Mouse (Mus musculus): ENCODE measurements around the gene Elmo3. TPM values are rescaled to one million over a fixed set of nuclear protein-coding genes. Genes with fewer than 3 reads are reported as not detected.
"Not testable (repeated sequence)": the region's sequence is repeated elsewhere in the genome, so short reads cannot be mapped to it uniquely, and the experiment has no call there.

Gene Elmo3
- polyA plus RNA-seq, 1 experiment from 2014 or later, result 1.3 TPM

DNA sequence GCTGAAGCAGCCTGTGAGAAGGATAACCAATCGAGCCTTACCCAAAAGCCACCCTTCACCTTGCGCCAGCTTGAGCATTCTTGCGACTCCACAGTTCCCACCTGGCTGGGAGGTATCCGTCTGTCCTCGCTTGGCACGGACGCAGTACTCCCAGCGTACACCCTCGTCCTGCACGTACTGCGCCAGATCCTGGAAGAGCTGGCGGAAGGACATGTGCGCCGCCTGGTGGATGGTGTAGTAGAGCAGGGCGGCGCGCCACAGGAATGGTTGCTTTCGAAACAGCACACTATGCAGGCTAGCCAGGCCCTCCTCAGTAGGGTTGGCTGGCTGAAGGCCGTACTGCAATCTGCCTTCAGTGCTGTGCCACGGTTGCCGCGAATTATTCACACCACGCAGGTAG, 22.3 kb upstream of the Elmo3 start:
- Histone ChIP-seq H3K36me3 (peaks cover 52% of the 10 kb centered on the region), H3K27me3 (ENCODE audit: low read depth, poor library complexity, severe bottlenecking) (peaks cover 76% of the 10 kb centered on the region), H3K4me1 (peaks cover 34% of the 10 kb centered on the region), H3K27ac (replicated peaks) (no peak overlapping the region), H3K4me3 (no peak overlapping the region), H3K9me3 (replicated peaks) (no peaks in the 10 kb centered on the region)
- DNase-seq (ENCODE audit: low spot score), result peak; percentile 53
- 24% methylated on average over 23 of the region's 23 CpGs for WGBS

DNA sequence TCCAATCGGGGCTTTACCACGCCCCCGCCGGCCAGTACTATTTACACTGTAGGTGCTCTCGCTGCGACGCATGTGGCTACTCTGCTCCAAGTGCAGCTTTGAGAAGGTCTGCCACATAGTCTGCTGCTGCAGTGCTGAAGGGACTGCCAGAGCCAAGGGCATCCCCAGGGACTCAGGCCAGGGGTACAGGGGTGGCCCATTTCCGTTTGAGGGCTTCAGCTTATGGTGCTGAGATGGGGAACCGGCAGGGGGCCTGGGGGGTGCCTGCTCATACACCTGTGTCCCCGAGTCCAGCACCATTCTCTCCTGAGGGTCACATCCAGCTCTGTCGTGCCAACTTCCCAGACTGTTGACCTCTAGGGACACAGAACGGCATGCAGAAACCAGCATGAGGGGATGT, 19.9 kb upstream of the Elmo3 start:
- peaks cover 43% of the 10 kb centered on the region for H3K36me3 ChIP-seq
- no peak for DNase-seq (ENCODE audit: low spot score)
- no peak overlapping the region for H3K27ac ChIP-seq (replicated peaks)
- H3K27me3 ChIP-seq (ENCODE audit: low read depth, poor library complexity, severe bottlenecking), result peaks cover 61% of the 10 kb centered on the region
- 42% methylated on average over 12 of the region's 12 CpGs for WGBS
- no peaks in the 10 kb centered on the region for H3K9me3 ChIP-seq (replicated peaks)
- no peak overlapping the region for H3K4me3 ChIP-seq
- peaks cover 47% of the 10 kb centered on the region for H3K4me1 ChIP-seq

DNA sequence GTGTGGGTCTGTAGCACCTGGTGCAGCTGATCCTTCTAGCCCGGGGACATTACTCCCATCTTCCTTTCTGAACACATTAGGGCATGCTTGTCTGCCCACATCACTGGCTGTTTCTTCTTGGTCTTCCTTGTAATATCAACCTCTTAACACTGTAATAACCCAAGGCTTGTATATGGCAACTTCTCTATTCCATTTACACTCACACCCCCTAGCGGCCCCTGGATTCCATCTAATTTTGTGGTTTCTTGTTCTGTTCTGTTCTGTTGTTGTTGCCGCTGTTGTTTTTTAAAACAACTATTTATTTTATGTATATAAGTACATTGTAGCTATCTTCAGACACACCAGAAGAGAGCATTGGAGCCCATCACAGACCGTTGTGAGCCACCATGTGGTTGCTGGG, 18.5 kb upstream of the Elmo3 start:
- H3K36me3 ChIP-seq, result peaks cover 35% of the 10 kb centered on the region
- peaks cover 58% of the 10 kb centered on the region for H3K27me3 ChIP-seq (ENCODE audit: low read depth, poor library complexity, severe bottlenecking)
- 84% methylated on average over 4 of the region's 4 CpGs for WGBS
- DNase-seq (ENCODE audit: low spot score), result no peak
- no peak overlapping the region for H3K4me3 ChIP-seq
- H3K4me1 ChIP-seq, result peaks cover 51% of the 10 kb centered on the region
- H3K9me3 ChIP-seq (replicated peaks), result no peaks in the 10 kb centered on the region
- no peak overlapping the region for H3K27ac ChIP-seq (replicated peaks)

DNA sequence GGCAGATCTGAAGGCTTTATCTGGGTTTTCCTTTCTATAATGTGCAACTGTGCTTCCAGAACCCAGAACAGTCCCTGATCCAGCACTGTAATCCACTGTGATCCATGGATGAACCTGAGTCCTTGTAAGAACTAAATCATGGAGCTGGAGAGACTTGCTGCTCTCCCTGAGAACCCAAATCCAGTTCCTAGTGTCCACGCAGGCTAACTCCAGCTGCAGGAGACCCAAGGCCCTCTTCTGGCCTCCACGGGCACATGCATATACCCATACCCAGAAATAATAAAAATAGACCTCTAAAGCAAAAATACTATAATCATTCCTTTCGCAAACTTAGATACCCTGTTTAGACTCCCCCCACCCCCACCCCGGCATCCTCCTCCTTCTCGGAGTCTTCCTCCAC, 17.2 kb upstream of the Elmo3 start:
- peaks cover 21% of the 10 kb centered on the region for H3K36me3 ChIP-seq
- 85% methylated on average over 5 of the region's 5 CpGs for WGBS
- no peak overlapping the region for H3K27ac ChIP-seq (replicated peaks)
- peaks cover 49% of the 10 kb centered on the region for H3K4me1 ChIP-seq
- H3K4me3 ChIP-seq, result peak overlapping the region; percentile 63
- DNase-seq (ENCODE audit: low spot score), result no peak
- no peaks in the 10 kb centered on the region for H3K9me3 ChIP-seq (replicated peaks)
- peaks cover 54% of the 10 kb centered on the region for H3K27me3 ChIP-seq (ENCODE audit: low read depth, poor library complexity, severe bottlenecking)

DNA sequence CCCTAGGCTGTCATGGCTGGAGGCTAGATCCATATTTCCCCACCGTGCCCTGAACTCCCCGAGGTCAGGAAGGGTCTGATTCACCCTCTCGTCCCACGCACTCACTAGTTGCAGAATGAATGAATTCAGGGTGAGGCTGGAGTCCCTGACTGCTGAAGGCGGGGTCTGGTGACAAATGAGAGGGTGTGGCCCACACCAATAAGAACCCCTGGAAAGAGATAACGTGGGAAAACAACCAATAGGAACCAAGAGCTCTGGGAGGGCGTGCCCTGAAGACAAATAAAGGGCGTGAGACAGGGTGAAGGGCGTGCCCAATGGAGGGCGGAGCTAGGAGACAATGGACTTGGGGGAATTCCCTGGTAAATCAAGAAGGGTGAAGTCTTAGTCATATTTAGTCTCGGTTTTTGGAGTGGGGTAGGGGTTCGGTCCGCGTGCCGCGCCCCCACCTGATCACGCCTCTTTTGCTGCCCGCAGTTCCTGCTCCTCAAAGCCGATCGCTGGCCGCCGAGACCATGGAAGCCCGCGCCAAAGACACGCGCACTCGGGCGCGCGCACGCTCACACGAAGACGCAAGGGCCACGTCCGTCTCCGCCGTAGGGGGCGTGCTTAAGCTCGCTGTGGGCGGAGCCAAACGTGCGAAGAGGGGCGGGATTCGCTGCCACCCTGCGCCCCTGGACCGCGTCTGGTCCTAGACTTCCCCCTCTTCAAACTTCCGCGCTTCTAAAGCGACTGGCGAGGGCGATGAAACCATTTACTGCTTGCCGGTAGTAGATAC, 16.3 kb upstream of the Elmo3 start:
- Histone ChIP-seq H3K27me3 (ENCODE audit: low read depth, poor library complexity, severe bottlenecking) (peaks cover 49% of the 10 kb centered on the region), H3K9me3 (replicated peaks) (no peaks in the 10 kb centered on the region), H3K4me3 (peak overlapping the region; percentile 63), H3K4me1 (peaks cover 47% of the 10 kb centered on the region), H3K36me3 (peaks cover 15% of the 10 kb centered on the region), H3K27ac (replicated peaks) (peak overlapping the region; percentile 95)
- WGBS, result under 1% methylated on average over 53 of the region's 53 CpGs
- peak; percentile 95 for DNase-seq (ENCODE audit: low spot score)

DNA sequence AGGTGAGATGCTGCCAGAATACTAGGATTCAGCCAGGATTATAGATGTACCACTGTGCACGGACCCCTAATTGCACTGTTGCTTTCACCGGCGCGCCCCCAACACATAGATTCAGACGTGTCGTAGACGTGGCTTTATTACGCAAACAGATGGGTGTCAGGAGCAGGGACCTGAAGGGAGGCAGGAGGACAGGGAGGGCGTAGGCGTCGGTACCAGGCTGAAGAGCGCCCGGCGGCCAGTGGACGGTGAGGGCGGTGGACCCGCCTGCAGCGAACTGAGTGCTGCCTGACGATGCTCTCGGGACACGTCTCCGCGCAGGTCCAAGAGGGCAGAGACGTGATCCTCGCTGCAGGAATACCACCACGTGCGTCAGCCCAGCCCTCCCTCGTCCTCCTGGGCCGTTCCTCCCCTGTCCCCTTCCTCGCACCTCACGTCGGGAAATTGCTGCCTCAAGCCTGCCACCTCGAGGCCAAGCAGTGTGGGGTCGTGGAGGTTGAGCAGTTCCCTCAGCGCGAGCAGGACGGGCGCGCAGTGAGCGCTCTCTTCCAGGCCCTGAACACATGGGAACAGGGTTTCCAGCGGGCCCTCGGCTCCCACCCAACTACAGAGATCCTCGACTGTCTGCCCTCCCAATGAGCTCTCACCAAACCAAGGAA, 15.5 kb upstream of the Elmo3 start, which contains the start of gene 4931428F04Rik:
Gene 4931428F04Rik (minus strand): TSS at position 60 of the 656 bp plus-strand sequence.
- peaks cover 9% of the 10 kb centered on the region for H3K36me3 ChIP-seq
- H3K9me3 ChIP-seq (replicated peaks), result no peaks in the 10 kb centered on the region
- WGBS, result 3% methylated on average over 43 of the region's 43 CpGs
- peak within 1 kb of the TSS; percentile 63 for H3K4me3 ChIP-seq
- peaks cover 47% of the 10 kb centered on the region for H3K4me1 ChIP-seq
- peaks cover 42% of the 10 kb centered on the region for H3K27me3 ChIP-seq (ENCODE audit: low read depth, poor library complexity, severe bottlenecking)
- peak; percentile 74 for DNase-seq (ENCODE audit: low spot score)
- peak within 1 kb of the TSS; percentile 95 for H3K27ac ChIP-seq (replicated peaks)

DNA sequence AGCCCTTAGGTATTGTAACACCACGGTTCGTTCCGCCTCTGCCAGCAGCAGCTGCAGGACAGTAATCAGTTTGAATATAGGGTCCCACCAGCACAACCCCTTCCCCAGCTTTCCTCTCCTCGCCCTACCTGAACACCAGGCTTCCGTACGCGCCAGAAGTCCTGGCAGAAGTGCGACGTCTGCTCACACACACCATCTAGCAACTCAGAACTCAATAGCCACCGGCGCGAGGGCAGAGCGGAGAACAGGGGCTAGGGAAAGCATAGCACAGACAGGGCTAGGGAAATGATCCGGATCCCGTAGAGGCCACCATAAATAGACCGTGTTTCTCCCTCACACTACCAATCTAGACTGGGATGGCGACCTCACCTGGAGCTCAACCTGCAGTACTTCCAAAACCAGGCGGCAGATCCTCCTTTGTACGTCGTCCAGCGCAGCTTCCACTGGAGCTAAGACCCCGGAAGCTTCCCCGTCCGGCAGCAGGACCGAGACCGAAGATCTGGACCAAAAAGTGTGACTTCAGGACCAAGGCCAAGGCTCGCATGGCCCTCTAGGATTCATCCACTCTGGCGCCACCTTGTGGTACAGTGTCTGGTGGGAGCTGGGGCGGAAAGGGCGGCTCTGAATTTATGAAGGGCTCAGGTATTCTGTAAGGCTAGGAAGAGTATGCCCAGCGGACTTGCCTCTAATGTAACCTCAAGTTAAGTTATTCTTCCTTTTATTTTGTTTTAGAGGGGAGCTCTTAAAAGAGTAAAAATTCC, 14.7 kb upstream of the Elmo3 start:
- WGBS, result 5% methylated on average over 31 of the region's 31 CpGs
- 0 out of 2 replicates have a peak overlapping the region, but pooled peaks have one; percentile 50 for H3K27ac ChIP-seq (replicated peaks)
- H3K27me3 ChIP-seq (ENCODE audit: low read depth, poor library complexity, severe bottlenecking), result peaks cover 34% of the 10 kb centered on the region

DNA sequence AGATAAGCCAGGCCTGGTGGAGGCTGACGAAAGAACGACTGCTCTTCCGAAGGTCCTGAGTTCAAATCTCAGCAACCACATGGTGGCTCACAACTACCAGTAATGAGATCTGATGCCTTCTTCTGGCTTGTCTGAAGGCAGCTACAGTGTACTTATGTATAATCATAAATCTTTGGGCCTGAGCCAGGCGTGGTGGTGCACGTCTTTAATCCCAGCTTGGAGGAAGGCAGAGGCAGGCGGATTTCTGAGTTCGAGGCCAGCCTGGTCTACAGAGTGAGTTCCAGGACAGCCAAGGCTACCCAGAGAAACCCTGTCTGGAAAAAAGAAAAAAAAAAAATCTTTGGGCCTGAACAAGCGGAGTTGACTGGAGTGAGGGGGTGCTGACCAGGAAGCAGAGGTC, 14.0 kb upstream of the Elmo3 start:
- not testable (repeated sequence) for H3K27ac ChIP-seq (replicated peaks); H3K36me3 ChIP-seq; DNase-seq (ENCODE audit: low spot score); H3K9me3 ChIP-seq (replicated peaks)
- Histone ChIP-seq H3K27me3 (ENCODE audit: low read depth, poor library complexity, severe bottlenecking) (peaks cover 34% of the 10 kb centered on the region), H3K4me1 (peaks cover 39% of the 10 kb centered on the region), H3K4me3 (peak overlapping the region; percentile 63; the same call in 1 of the 2 replicates)
- 91% methylated on average over 8 of the region's 8 CpGs for WGBS

More for the DNA sequence above, 14.7 kb upstream of the Elmo3 start:
- Histone ChIP-seq H3K4me3 (peak overlapping the region; percentile 63), H3K4me1 (peaks cover 42% of the 10 kb centered on the region), H3K36me3 (peaks cover 1% of the 10 kb centered on the region; the same call in 1 of the 2 replicates), H3K9me3 (replicated peaks) (no peaks in the 10 kb centered on the region)
- DNase-seq (ENCODE audit: low spot score), result peak; percentile 90

DNA sequence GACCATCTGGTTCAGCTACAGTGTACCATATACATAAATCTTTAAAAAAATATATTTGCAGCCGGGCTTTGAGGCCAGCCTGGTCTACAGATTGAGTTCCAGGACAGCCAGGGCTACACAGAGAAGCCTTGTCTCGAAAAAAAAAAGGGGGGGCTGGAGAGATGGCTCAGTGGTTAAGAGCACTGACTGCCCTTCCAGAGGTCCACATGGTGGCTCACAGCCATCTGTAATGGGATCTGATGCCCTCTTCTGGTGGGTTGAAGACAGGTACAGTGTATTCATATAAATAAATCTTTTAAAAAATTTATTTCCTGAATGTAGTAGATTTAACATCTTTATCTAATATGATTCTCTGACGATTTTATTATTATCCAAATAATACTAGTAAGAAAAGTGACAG, 13.6 kb upstream of the Elmo3 start:
- H3K9me3 ChIP-seq (replicated peaks); DNase-seq (ENCODE audit: low spot score); H3K36me3 ChIP-seq; H3K4me3 ChIP-seq; H3K27ac ChIP-seq (replicated peaks): not testable (repeated sequence)
- WGBS, result 64% methylated on average over 3 of the region's 3 CpGs
- Histone ChIP-seq H3K4me1 (peaks cover 38% of the 10 kb centered on the region), H3K27me3 (ENCODE audit: low read depth, poor library complexity, severe bottlenecking) (peaks cover 34% of the 10 kb centered on the region)

DNA sequence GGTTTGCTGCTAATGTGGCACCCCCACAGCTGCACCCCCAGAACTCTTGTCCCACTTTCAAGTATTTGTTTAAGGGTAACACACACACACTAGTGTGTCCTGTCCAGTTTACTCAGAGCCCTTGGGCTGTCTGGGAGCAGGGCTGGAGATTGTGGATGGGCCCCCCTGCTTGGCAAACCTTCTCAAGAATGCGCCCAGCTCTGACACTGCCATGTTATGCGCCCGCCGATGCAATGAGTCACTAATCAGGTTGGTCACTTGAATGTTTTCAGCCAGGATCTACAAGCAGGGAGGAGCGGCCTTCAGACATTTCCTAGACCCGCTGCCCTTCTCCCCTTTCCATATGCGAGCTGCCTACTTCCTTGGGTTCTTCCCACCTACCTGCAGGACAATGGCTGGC, 12.9 kb upstream of the Elmo3 start:
- peaks cover 41% of the 10 kb centered on the region for H3K4me1 ChIP-seq
- peaks cover 34% of the 10 kb centered on the region for H3K27me3 ChIP-seq (ENCODE audit: low read depth, poor library complexity, severe bottlenecking)
- H3K4me3 ChIP-seq, result no peak overlapping the region
- H3K36me3 ChIP-seq, result no peaks in the 10 kb centered on the region
- DNase-seq (ENCODE audit: low spot score), result no peak
- WGBS, result 79% methylated on average over 7 of the region's 7 CpGs
- no peaks in the 10 kb centered on the region for H3K9me3 ChIP-seq (replicated peaks)
- no peak overlapping the region for H3K27ac ChIP-seq (replicated peaks)

DNA sequence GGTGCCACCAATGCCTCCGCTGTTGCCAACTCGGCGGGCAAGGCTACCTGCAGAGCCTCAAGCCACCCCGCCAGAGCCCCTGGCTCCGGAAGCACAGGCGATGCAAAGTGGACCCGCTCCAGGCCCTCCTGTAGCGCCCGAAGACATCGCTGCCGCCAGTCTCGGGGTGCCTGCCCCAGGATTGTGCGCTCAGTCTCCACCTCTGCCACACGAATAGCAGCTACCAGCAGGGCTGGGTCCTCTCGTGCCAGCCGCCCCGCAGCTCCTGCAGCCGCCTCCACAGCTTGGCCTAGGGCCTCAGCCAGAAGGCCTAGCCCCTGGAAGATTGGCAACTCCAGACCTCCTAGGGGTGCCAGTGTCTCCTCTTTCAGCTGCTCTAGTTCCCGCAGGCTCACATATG, 12.0 kb upstream of the Elmo3 start:
- H3K36me3 ChIP-seq, result no peaks in the 10 kb centered on the region
- H3K27me3 ChIP-seq (ENCODE audit: low read depth, poor library complexity, severe bottlenecking), result peaks cover 34% of the 10 kb centered on the region
- H3K4me1 ChIP-seq, result peaks cover 38% of the 10 kb centered on the region
- 73% methylated on average over 19 of the region's 19 CpGs for WGBS
- no peak overlapping the region for H3K27ac ChIP-seq (replicated peaks)
- H3K4me3 ChIP-seq, result no peak overlapping the region
- no peak for DNase-seq (ENCODE audit: low spot score)
- no peaks in the 10 kb centered on the region for H3K9me3 ChIP-seq (replicated peaks)

DNA sequence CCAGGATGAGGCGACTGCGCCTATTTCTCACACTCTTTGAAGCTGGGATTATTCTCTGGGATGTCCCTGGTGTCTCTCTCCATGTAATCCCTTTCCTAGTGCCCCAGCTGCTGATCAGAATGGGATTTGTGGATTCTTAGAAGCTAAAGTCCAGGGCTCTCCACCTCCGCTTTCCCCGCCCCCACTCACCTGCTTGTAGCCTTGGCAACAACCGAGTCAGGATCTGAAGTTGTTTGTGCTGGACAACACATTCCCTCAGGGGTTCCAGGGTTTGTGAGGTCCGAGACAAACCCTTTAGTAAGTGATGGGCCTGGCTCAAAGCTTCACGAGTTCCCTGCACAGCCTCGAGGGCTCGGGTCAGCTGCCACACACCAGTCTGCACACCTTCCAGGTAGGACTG, 10.6 kb upstream of the Elmo3 start:
- DNase-seq (ENCODE audit: low spot score), result no peak
- Histone ChIP-seq H3K4me3 (no peak overlapping the region), H3K27me3 (ENCODE audit: low read depth, poor library complexity, severe bottlenecking) (peaks cover 31% of the 10 kb centered on the region), H3K27ac (replicated peaks) (no peak overlapping the region), H3K4me1 (peaks cover 35% of the 10 kb centered on the region), H3K36me3 (peaks cover 13% of the 10 kb centered on the region), H3K9me3 (replicated peaks) (no peaks in the 10 kb centered on the region)
- WGBS, result 64% methylated on average over 9 of the region's 9 CpGs

Measured in midbrain, embryonic 10.5 days (tissue).